In the genomic region with DNA sequence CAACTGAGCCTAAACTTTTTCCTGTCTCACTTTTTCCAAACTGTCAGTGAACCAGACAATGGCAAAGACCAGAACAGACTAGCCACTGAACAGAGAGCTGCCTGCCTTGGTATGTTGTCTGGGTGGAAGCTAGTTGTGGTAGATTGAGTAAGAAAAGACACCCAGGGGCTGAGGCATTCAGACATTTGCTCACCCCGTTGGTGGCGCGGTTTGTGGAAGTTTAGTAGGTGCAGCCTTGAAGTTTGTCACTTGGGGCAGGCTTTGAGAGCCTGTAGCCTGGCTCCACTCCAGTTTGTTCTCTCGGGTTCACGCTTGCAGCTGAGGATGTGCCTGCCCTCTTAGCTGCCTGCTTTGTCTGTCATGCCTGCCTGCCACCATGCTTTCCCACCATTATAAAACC, we compare ENCODE assay signal across 13 mouse cellular contexts.
DNase-seq lines count a peak whose midpoint lies in the region; ATAC-seq and TF ChIP-seq lines count a peak whose summit lies in the region.
"Had no signal": no experiment of that assay in that cellular context is flagged by ENCODE, and none has a peak within 500 bp of the region (broad histone marks: within the 10 kb centered on the region; RNA-seq: fewer than 3 reads in every experiment).

No protein-coding gene starts in this region.

- no peak overlapping the region for H3K4me2 ChIP-seq in hindbrain, postnatal 0 days (ENCODE audit: low read depth, low read length)
- no peak overlapping the region for H3K4me2 ChIP-seq in hindbrain, embryonic 16.5 days (ENCODE audit: low read length)
- no peak overlapping the region for H3K4me2 ChIP-seq in midbrain, postnatal 0 days (ENCODE audit: low read depth, low read length, poor library complexity, severe bottlenecking)
- no peak overlapping the region for H3K4me2 ChIP-seq in midbrain, embryonic 16.5 days (ENCODE audit: low read length)
- H3K4me2 ChIP-seq: embryonic facial prominence, embryonic 13.5 days; liver, embryonic 15.5 days; midbrain, embryonic 13.5 days had no signal

- no peak for ATAC-seq in hindbrain, postnatal 0 days
- no peak for ATAC-seq in hindbrain, embryonic 16.5 days
- ATAC-seq in midbrain, postnatal 0 days (ENCODE audit: low FRiP score), result no peak
- ATAC-seq in midbrain, embryonic 16.5 days, result no peak
- peak; percentile 81 for ATAC-seq in granulocyte monocyte progenitor cell, adult 5-6 weeks (replicated peaks; ENCODE audit: poor library complexity, severe bottlenecking)
- ATAC-seq: forebrain, embryonic 14.5 days; midbrain, embryonic 13.5 days had no signal

- no peak overlapping the region for H3K9ac ChIP-seq in hindbrain, postnatal 0 days (replicated peaks; ENCODE audit: low read length)
- no peak overlapping the region for H3K9ac ChIP-seq in hindbrain, embryonic 16.5 days (ENCODE audit: low read depth, low read length)
- H3K9ac ChIP-seq in midbrain, postnatal 0 days (replicated peaks; ENCODE audit: low read length, poor library complexity, severe bottlenecking), result no peak overlapping the region
- H3K9ac ChIP-seq in midbrain, embryonic 16.5 days (ENCODE audit: low read depth, low read length), result no peak overlapping the region
- H3K9ac ChIP-seq: embryonic facial prominence, embryonic 13.5 days; liver, embryonic 15.5 days; midbrain, embryonic 13.5 days had no signal

- H3K36me3 ChIP-seq in hindbrain, postnatal 0 days (ENCODE audit: insufficient read depth, low read length), result no peaks in the 10 kb centered on the region
- H3K36me3 ChIP-seq in hindbrain, embryonic 16.5 days (ENCODE audit: control insufficient read depth, insufficient read depth, low read length), result no peaks in the 10 kb centered on the region
- H3K36me3 ChIP-seq in midbrain, postnatal 0 days (ENCODE audit: insufficient read depth, low read length), result no peaks in the 10 kb centered on the region
- no peaks in the 10 kb centered on the region for H3K36me3 ChIP-seq in midbrain, embryonic 16.5 days (ENCODE audit: control insufficient read depth, insufficient read depth, low read length)
- H3K36me3 ChIP-seq: embryonic facial prominence, embryonic 13.5 days; liver, embryonic 15.5 days; midbrain, embryonic 13.5 days had no signal

- no peak overlapping the region for H3K4me3 ChIP-seq in hindbrain, postnatal 0 days (ENCODE audit: low read length)
- no peak overlapping the region for H3K4me3 ChIP-seq in hindbrain, embryonic 16.5 days (ENCODE audit: low read length)
- no peak overlapping the region for H3K4me3 ChIP-seq in midbrain, postnatal 0 days (ENCODE audit: low read depth, low read length)
- no peak overlapping the region for H3K4me3 ChIP-seq in midbrain, embryonic 16.5 days (ENCODE audit: low read depth, low read length)
- no peak overlapping the region for H3K4me3 ChIP-seq in layer of hippocampus, adult 2 months
- H3K4me3 ChIP-seq: embryonic facial prominence, embryonic 13.5 days; liver, embryonic 15.5 days; midbrain, embryonic 13.5 days had no signal

- TF ChIP-seq CTCF in hindbrain, postnatal 0 days (IDR thresholded peaks at IDR 0.05; ENCODE audit: low read depth), result no peak
- TF ChIP-seq CTCF in midbrain, postnatal 0 days (IDR thresholded peaks at IDR 0.05), result 0 out of 2 replicates have a peak, but pooled peaks have one; percentile 6
- no peak for TF ChIP-seq CTCF in layer of hippocampus, adult 2 months (conservative IDR thresholded peaks at IDR 0.05)

- H3K27me3 ChIP-seq in hindbrain, postnatal 0 days (ENCODE audit: insufficient read depth, low read length), result peaks cover 6% of the 10 kb centered on the region; the same call in 1 of the 2 replicates
- H3K27me3 ChIP-seq in hindbrain, embryonic 16.5 days (replicated peaks; ENCODE audit: control insufficient read depth, insufficient read depth, low read length), result no peaks in the 10 kb centered on the region
- no peaks in the 10 kb centered on the region for H3K27me3 ChIP-seq in midbrain, postnatal 0 days (ENCODE audit: insufficient read depth, low read length)
- H3K27me3 ChIP-seq in midbrain, embryonic 16.5 days (ENCODE audit: control insufficient read depth, insufficient read depth, low read depth, low read length), result no peaks in the 10 kb centered on the region
- H3K27me3 ChIP-seq: embryonic facial prominence, embryonic 13.5 days; liver, embryonic 15.5 days; midbrain, embryonic 13.5 days had no signal

- 37% methylated on average over 5 of the region's 5 CpGs for WGBS in hindbrain, postnatal 0 days
- WGBS in hindbrain, embryonic 16.5 days, result 31% methylated on average over 5 of the region's 5 CpGs
- WGBS in midbrain, postnatal 0 days, result 32% methylated on average over 5 of the region's 5 CpGs
- 49% methylated on average over 5 of the region's 5 CpGs for WGBS in midbrain, embryonic 16.5 days

- no peaks in the 10 kb centered on the region for H3K4me1 ChIP-seq in hindbrain, postnatal 0 days (ENCODE audit: insufficient read depth, low read length)
- H3K4me1 ChIP-seq in hindbrain, embryonic 16.5 days (ENCODE audit: control insufficient read depth, insufficient read depth, low read depth, low read length), result no peaks in the 10 kb centered on the region
- no peaks in the 10 kb centered on the region for H3K4me1 ChIP-seq in midbrain, postnatal 0 days (ENCODE audit: insufficient read depth, low read length)
- H3K4me1 ChIP-seq in midbrain, embryonic 16.5 days (ENCODE audit: control insufficient read depth, insufficient read depth, low read length), result no peaks in the 10 kb centered on the region
- H3K4me1 ChIP-seq: embryonic facial prominence, embryonic 13.5 days; liver, embryonic 15.5 days; midbrain, embryonic 13.5 days had no signal

- DNase-seq in hindbrain, postnatal 0 days (ENCODE audit: low spot score), result peak; percentile 41
- peak; percentile 17 for DNase-seq in midbrain, postnatal 0 days (ENCODE audit: low spot score)
- peak; percentile 4 for DNase-seq in adrenal gland, adult 8-10 months
- DNase-seq in layer of hippocampus, adult 2 months (ENCODE audit: low spot score in 2 of 2), result no peak
- DNase-seq: cerebellum, postnatal 14 days; right cerebral cortex, postnatal 25 days had no signal

- no peak overlapping the region for H3K27ac ChIP-seq in hindbrain, postnatal 0 days
- no peak overlapping the region for H3K27ac ChIP-seq in hindbrain, embryonic 16.5 days (ENCODE audit: low read depth, low read length)
- H3K27ac ChIP-seq in midbrain, postnatal 0 days (ENCODE audit: low read depth, low read length), result no peak overlapping the region
- no peak overlapping the region for H3K27ac ChIP-seq in midbrain, embryonic 16.5 days (ENCODE audit: low read length)
- H3K27ac ChIP-seq in layer of hippocampus, adult 2 months, result no peak overlapping the region
- H3K27ac ChIP-seq: embryonic facial prominence, embryonic 13.5 days; liver, embryonic 15.5 days; midbrain, embryonic 13.5 days had no signal

- no peaks in the 10 kb centered on the region for H3K9me3 ChIP-seq in hindbrain, postnatal 0 days (ENCODE audit: low read length)
- no peaks in the 10 kb centered on the region for H3K9me3 ChIP-seq in hindbrain, embryonic 16.5 days (ENCODE audit: control insufficient read depth, low read length)
- no peaks in the 10 kb centered on the region for H3K9me3 ChIP-seq in midbrain, postnatal 0 days (ENCODE audit: low read length)
- H3K9me3 ChIP-seq in midbrain, embryonic 16.5 days (replicated peaks; ENCODE audit: control insufficient read depth, low read length, poor library complexity, severe bottlenecking), result no peaks in the 10 kb centered on the region
- H3K9me3 ChIP-seq: embryonic facial prominence, embryonic 13.5 days; liver, embryonic 15.5 days; midbrain, embryonic 13.5 days had no signal

Comparison
In these comparisons a context has a peak if more than half of its experiments do, and no peak if none do; other contexts are left out.
1. DNase-seq: peak in hindbrain, postnatal 0 days (single experiment), midbrain, postnatal 0 days (single experiment) and adrenal gland, adult 8-10 months (single experiment); none in layer of hippocampus, adult 2 months (0 of 2).